Mouse (Mus musculus): ENCODE data around the gene 9130008F23Rik. TPM values are rescaled to one million over a fixed set of nuclear protein-coding genes. Genes with fewer than 3 reads are reported as not detected.

9130008F23Rik gene
- 2.2 TPM for polyA plus RNA-seq (2012; fragmentation: generic; extraction: Trizol)
- long read RNA-seq, experiment 1, partial matches to known transcripts: 0 of 2 reads
- long read RNA-seq, experiment 1, other reads (novel, unspliced or antisense): 0 of 2 reads
- long read RNA-seq, experiment 2, transcript 9130008F23Rik-201 (2 exons, 2,159 nt): major isoform, 10 of 10 reads
- long read RNA-seq, experiment 2, partial matches to known transcripts: 0 of 10 reads
- long read RNA-seq, experiment 2, other reads (novel, unspliced or antisense): 0 of 10 reads

DNA sequence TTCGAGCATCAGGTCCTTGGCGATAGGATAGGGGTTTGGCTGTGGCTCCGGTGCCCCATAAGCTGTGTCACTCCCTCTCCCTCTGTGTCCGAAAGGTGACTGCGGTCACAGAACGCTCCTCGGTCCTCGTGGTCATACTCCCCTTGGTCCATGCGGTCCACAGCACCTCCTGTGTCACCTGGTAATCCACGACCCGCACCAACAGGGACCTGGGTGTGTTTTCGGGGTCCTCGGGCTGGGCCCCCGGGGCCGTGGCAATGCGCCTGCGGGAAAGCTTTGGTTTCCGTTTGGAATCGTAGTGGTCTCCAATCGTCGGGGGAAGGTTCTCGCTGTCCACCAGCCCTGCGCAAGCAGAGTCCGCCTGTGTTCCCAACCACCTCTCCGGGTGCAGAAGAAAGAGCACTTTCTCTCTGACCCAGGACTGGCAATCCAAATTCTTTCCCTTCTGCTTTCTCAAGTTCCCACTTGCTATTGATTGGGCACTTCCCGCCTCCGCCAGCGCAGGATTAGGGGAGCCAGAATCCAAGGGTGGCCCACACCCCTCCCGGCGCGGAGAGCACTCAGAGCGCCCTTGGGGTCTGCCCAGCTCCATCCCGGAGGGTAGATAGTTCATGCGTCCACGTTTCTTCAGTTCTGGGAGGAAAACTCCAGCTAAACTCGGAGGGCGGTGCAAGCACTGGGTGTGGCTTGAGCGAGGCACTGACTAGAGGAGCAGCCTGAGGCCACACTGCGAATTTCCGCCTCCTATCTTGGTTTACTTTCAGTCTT is at the start of gene 9130008F23Rik:
TSS of gene 9130008F23Rik (minus strand) at position 636 of the 768 bp plus-strand sequence.
- H3K4me3 ChIP-seq (ENCODE audit: insufficient read depth, poor library complexity, severe bottlenecking): peak within 1 kb of the TSS; percentile 51
- H3K27me3 ChIP-seq (ENCODE audit: control insufficient read depth, insufficient read depth, insufficient read length): no peaks in the 10 kb centered on the region
- TF ChIP-seq USF1 (IDR thresholded peaks at IDR 0.05; ENCODE audit: low read depth): no peak
- peak; percentile 37 for TF ChIP-seq MAX (IDR thresholded peaks at IDR 0.05)
- H3K79me3 ChIP-seq (ENCODE audit: low read depth): peaks cover 31% of the 10 kb centered on the region
- peak within 1 kb of the TSS; percentile 95 for H3ac ChIP-seq (ENCODE audit: control insufficient read depth, insufficient read length, low read depth)
- peaks cover 47% of the 10 kb centered on the region for H3K79me2 ChIP-seq (ENCODE audit: control insufficient read depth, insufficient read depth)
- peaks cover 9% of the 10 kb centered on the region for H3K36me3 ChIP-seq (ENCODE audit: control insufficient read depth, insufficient read depth)

GRCm38 (mm10) chr17:40915499-40915898 is 35.1 kb upstream of the 9130008F23Rik start:
- Histone ChIP-seq H3K79me2 (ENCODE audit: control insufficient read depth, insufficient read depth) (no peaks in the 10 kb centered on the region), H3K36me3 (ENCODE audit: control insufficient read depth, insufficient read depth) (no peaks in the 10 kb centered on the region), H3K27me3 (ENCODE audit: control insufficient read depth, insufficient read depth, insufficient read length) (no peaks in the 10 kb centered on the region), H3ac (ENCODE audit: control insufficient read depth, insufficient read length, low read depth) (no peak overlapping the region), H3K79me3 (ENCODE audit: low read depth) (no peaks in the 10 kb centered on the region), H3K4me3 (ENCODE audit: insufficient read depth, poor library complexity, severe bottlenecking) (no peak overlapping the region)
- TF ChIP-seq MYOG (IDR thresholded peaks at IDR 0.05; ENCODE audit: control insufficient read depth, extremely low read depth, insufficient read length) (no peak), CTCF (IDR thresholded peaks at IDR 0.05; ENCODE audit: control insufficient read depth, insufficient read depth, insufficient read length) (no peak), FOSL1 (IDR thresholded peaks at IDR 0.05; ENCODE audit: insufficient read depth, low read length, poor library complexity, severe bottlenecking) (no peak), CEBPB (IDR thresholded peaks at IDR 0.05; ENCODE audit: low read depth) (no peak), USF1 (IDR thresholded peaks at IDR 0.05; ENCODE audit: low read depth) (no peak), MAX (IDR thresholded peaks at IDR 0.05) (no peak), MYOD1 (IDR thresholded peaks at IDR 0.05; ENCODE audit: control insufficient read depth, insufficient read length, low read depth) (no peak)

DNA sequence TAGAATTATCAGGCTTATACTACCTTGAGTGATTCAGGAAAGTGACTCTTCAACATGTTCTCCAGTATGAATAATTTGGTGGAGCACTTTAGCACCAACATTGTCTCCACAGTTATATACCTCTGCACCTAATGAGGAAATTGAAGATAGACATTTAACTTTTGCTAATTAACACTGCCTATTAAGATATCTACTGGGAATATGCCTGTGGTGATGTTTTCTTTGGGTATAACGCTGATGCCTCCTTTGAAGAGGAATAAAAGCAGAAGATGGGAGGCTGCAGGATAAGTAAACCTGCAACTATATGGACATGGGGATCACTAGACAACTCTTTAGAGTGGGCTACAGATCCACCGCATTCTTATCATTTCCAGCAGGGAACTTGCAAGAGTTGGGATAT is 33.9 kb upstream of the 9130008F23Rik start, which contains the start of gene Glyatl3:
TSS of gene Glyatl3 (minus strand) at position 101 of the 400 bp plus-strand sequence.
- no peaks in the 10 kb centered on the region for H3K79me3 ChIP-seq (ENCODE audit: low read depth)
- no peaks in the 10 kb centered on the region for H3K36me3 ChIP-seq (ENCODE audit: control insufficient read depth, insufficient read depth)
- H3K79me2 ChIP-seq (ENCODE audit: control insufficient read depth, insufficient read depth): no peaks in the 10 kb centered on the region
- no peaks in the 10 kb centered on the region for H3K27me3 ChIP-seq (ENCODE audit: control insufficient read depth, insufficient read depth, insufficient read length)
- H3ac ChIP-seq (ENCODE audit: control insufficient read depth, insufficient read length, low read depth): no peak within 1 kb of the TSS
- TF ChIP-seq CEBPB (IDR thresholded peaks at IDR 0.05; ENCODE audit: low read depth) (no peak), FOSL1 (IDR thresholded peaks at IDR 0.05; ENCODE audit: insufficient read depth, low read length, poor library complexity, severe bottlenecking) (no peak), MYOG (IDR thresholded peaks at IDR 0.05; ENCODE audit: control insufficient read depth, extremely low read depth, insufficient read length) (no peak), MAX (IDR thresholded peaks at IDR 0.05) (no peak), MYOD1 (IDR thresholded peaks at IDR 0.05; ENCODE audit: control insufficient read depth, insufficient read length, low read depth) (no peak), USF1 (IDR thresholded peaks at IDR 0.05; ENCODE audit: low read depth) (no peak), CTCF (IDR thresholded peaks at IDR 0.05; ENCODE audit: control insufficient read depth, insufficient read depth, insufficient read length) (no peak)
- no peak within 1 kb of the TSS for H3K4me3 ChIP-seq (ENCODE audit: insufficient read depth, poor library complexity, severe bottlenecking)

- H3K4me3 ChIP-seq (ENCODE audit: insufficient read depth, poor library complexity, severe bottlenecking): no peak overlapping the region
- no peaks in the 10 kb centered on the region for H3K79me3 ChIP-seq (ENCODE audit: low read depth)
- no peak for TF ChIP-seq MYOG (IDR thresholded peaks at IDR 0.05; ENCODE audit: control insufficient read depth, extremely low read depth, insufficient read length)
- TF ChIP-seq MAX (IDR thresholded peaks at IDR 0.05): no peak
- no peak for TF ChIP-seq MYOD1 (IDR thresholded peaks at IDR 0.05; ENCODE audit: control insufficient read depth, insufficient read length, low read depth)
Measured at GRCm38 (mm10) chr17:40904721-40905154, 24.4 kb upstream of the 9130008F23Rik start.

GRCm38 (mm10) chr17:40904056-40904597 is 23.8 kb upstream of the 9130008F23Rik start:
- TF ChIP-seq CTCF (IDR thresholded peaks at IDR 0.05; ENCODE audit: control insufficient read depth, insufficient read depth, insufficient read length) (no peak), MYOG (IDR thresholded peaks at IDR 0.05; ENCODE audit: control insufficient read depth, extremely low read depth, insufficient read length) (no peak), FOSL1 (IDR thresholded peaks at IDR 0.05; ENCODE audit: insufficient read depth, low read length, poor library complexity, severe bottlenecking) (no peak), USF1 (IDR thresholded peaks at IDR 0.05; ENCODE audit: low read depth) (no peak), CEBPB (IDR thresholded peaks at IDR 0.05; ENCODE audit: low read depth) (no peak), MYOD1 (IDR thresholded peaks at IDR 0.05; ENCODE audit: control insufficient read depth, insufficient read length, low read depth) (no peak), MAX (IDR thresholded peaks at IDR 0.05) (no peak)

More at GRCm38 (mm10) chr17:40904721-40905154, 24.4 kb upstream of the 9130008F23Rik start:
- Histone ChIP-seq H3K79me2 (ENCODE audit: control insufficient read depth, insufficient read depth) (no peaks in the 10 kb centered on the region), H3K36me3 (ENCODE audit: control insufficient read depth, insufficient read depth) (no peaks in the 10 kb centered on the region), H3K27me3 (ENCODE audit: control insufficient read depth, insufficient read depth, insufficient read length) (no peaks in the 10 kb centered on the region), H3ac (ENCODE audit: control insufficient read depth, insufficient read length, low read depth) (no peak overlapping the region)

More at GRCm38 (mm10) chr17:40904056-40904597, 23.8 kb upstream of the 9130008F23Rik start:
- Histone ChIP-seq H3K27me3 (ENCODE audit: control insufficient read depth, insufficient read depth, insufficient read length) (no peaks in the 10 kb centered on the region), H3K79me2 (ENCODE audit: control insufficient read depth, insufficient read depth) (no peaks in the 10 kb centered on the region), H3K4me3 (ENCODE audit: insufficient read depth, poor library complexity, severe bottlenecking) (no peak overlapping the region), H3ac (ENCODE audit: control insufficient read depth, insufficient read length, low read depth) (no peak overlapping the region), H3K79me3 (ENCODE audit: low read depth) (no peaks in the 10 kb centered on the region), H3K36me3 (ENCODE audit: control insufficient read depth, insufficient read depth) (no peaks in the 10 kb centered on the region)
